Mouse (Mus musculus): ENCODE data around the gene Piwil4.

Gene Piwil4

DNA sequence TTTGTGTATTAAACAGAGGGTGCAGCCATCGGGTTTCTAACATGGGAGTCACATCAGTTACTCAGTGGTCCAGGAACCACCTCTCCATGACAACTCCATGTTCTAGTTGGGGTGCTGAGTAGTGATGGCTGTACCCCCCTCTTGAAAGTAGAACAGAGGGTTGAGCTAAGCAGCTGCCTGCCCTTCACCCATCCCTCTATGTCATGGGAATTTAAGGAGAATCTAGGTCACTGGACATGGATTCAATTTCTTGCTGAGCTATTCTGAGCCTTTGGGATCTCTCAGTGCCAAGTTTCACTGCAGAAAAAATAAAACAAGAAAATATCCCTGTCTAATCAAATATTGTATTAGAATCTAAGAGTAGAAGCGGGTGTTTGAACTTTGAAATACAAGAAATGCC lies 76.9 kb downstream of the Piwil4 start:
- no peak for DNase-seq

DNA sequence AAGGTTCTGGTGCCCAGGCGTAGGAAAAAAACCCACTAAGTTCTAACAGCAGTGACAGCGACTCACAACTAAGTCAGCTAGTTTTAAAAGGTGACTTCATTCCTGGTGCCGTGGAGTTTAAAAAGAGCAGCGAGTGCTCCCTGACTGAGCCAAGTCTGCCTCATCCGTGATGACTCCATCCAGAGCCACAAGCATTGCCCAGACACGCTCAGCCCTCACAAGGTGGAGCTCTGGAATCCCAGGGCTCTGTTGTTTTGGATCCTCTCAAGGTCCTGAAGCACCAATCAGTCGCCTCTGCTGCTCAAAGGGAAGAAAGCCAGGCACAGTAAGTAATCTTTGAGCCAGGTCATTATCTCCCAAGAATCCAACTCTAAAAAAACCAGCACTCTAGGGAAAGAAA lies 77.7 kb downstream of the Piwil4 start:
- DNase-seq: no peak

DNA sequence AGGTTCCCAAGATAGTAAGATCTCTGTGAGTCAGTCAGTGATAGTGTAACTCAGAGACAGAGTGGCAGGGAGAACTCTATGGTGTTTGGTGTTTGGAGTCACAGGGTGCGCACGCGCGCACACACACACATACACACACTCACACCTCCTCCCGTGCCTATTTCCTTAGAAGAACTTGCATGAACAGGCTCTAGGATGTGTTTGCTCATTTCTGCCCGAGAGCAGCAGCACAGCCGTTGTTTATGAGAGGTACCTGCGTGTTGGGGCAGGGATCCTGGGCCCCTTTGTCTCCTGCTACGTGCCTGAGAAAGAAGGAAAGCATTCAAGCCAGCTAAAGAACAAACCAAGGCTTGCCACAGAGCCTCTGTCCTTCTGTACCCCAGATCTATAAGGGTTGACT lies 78.4 kb downstream of the Piwil4 start:
- DNase-seq: no peak

DNA sequence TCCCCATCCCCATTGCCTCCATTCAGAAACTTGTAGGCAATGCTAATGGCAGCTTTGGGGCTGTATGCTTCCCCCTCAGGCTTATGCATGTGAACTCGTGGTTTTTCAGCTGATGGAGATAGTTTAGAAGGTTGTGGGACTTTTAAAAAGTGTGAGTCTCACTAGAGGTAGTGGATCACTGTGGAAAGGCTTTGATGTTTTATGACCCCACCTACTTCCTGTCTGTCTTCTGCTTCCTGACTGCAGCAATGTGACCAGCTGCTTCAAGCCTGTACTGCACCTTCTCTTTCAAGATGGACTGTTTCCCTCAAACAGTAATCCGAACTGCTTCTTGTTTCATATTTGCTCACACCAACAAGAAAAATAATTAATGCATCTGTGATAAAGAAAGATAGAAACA lies 82.6 kb downstream of the Piwil4 start:
- DNase-seq: no peak

DNA sequence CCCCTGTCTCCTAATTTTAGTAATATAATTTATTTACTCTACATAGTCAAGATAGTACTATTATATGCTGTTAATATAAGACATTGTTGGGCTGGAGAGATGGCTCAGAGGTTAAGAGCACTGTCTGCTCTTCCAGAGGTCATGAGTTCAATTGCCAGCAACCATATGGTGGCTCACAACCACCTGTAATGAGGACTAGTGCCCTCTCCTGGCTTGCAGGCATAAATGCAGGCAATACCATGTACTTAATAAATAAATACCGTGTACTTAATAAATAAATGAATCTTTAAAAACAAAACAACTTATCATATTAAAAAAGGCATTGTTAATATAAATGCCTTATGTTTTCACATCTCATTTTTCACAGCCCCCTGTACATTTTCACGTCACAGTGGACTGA lies 86.5 kb downstream of the Piwil4 start:
- DNase-seq: no peak

DNA sequence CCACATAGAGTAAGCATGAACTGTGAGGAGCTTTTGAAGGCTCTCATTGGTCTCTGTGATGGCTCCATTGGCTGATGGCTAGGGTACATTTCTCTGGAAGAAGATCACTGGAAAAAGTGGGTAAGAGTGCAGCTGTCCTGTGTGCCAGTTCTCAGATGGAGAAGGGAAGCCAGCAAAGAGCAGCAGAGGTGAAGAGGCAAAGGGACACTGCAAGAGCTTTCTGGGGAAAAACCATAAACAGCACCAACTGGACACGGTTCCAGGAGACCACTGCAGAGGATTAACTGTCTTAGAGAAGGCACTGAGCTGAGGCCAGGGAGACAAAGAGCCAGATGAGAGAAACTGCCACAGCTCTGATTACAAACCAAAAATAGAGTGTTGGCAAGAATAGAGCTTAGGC lies 87.8 kb downstream of the Piwil4 start:
- no peak for DNase-seq

DNA sequence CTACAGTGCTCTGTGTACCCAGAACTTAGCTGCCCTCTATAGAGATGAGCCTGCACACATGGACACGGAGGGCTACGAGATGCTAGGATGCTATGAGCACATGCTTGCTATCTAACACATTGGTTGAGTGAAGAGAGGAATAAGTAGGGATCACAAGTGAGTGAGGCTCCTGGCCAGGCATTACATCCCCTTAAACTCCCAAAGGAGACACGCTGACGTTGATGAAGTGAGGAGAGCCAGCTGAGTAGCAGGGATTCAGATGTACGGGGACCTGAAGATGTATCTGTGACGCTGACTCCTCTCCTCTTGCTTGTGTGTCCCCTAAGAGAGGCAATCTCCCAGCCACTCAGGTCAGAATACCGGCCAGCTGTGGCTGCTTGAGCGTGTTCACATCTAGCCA lies 92.7 kb downstream of the Piwil4 start:
- DNase-seq: no peak

DNA sequence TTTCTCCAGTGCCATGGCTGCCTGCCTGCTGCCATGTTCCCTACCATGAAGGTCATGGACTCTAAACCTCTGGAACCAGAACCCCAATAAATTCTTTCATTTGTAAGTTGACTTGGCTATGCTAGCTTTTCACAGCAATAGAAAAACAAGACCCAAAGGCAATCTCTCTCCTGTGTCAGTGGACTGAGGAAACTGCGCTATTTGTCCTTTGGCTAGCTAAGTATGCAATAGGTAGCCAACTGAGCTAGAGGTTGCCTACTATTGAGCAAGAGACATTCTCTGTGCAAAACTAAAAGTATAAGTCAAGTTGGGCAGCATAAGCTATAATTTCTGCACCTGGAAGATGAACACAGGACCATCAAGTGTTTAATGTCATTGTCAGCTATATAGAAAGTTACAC lies 93.9 kb downstream of the Piwil4 start:
- DNase-seq: no peak

Measured in right cerebral cortex, adult 18-20 months (tissue).